Mouse (Mus musculus): ENCODE measurements around the gene Evx2. TPM values are rescaled to one million over a fixed set of nuclear protein-coding genes. Genes with fewer than 3 reads are reported as not detected.

The Evx2 gene
- polyA plus RNA-seq (2012; ENCODE audit: insufficient read depth, low replicate concordance), result not detected in 2 replicates

GRCm38 (mm10) chr2:74659507-74660005 is at the start of gene Evx2:
Gene Evx2 (minus strand): TSS chr2:74659557.
- Histone ChIP-seq H3K4me3 (replicated peaks) (peak within 1 kb of the TSS; percentile 66), H3K36me3 (replicated peaks; ENCODE audit: low read length) (no peaks in the 10 kb centered on the region), H3K4me1 (peaks cover 63% of the 10 kb centered on the region), H3K9me3 (peaks cover 8% of the 10 kb centered on the region; the same call in 1 of the 2 replicates), H3K27me3 (replicated peaks) (peaks cover 99% of the 10 kb centered on the region)
- TF ChIP-seq FLI1 (IDR thresholded peaks at IDR 0.05; ENCODE audit: low read length), result no peak
- no peak for TF ChIP-seq GATA1 (IDR thresholded peaks at IDR 0.05; ENCODE audit: borderline replicate concordance, low read length)

DNA sequence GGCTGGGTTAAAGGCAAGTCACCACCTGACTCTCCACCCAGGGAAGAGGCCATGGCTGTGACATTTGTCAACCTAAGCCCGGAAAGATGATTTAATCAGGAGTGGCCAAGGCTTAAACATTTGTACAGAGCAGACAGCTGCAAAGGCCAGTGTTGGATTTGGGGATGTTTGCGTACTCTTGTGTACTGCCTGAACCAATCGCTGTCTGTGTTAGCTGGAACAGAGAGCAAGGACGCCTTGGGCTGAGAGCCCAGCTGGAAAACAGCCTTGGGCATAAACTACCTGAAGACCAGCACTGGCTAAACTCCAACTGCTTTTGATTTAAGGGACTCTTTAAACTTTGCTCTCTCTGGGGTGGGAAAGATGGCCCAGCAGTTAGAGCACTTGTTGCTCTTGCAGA is 49.3 kb upstream of the Evx2 start:
- TF ChIP-seq FLI1 (IDR thresholded peaks at IDR 0.05; ENCODE audit: low read length), result no peak
- TF ChIP-seq GATA1 (IDR thresholded peaks at IDR 0.05; ENCODE audit: borderline replicate concordance, low read length), result no peak
- no peaks in the 10 kb centered on the region for H3K36me3 ChIP-seq (replicated peaks; ENCODE audit: low read length)
- H3K4me3 ChIP-seq (replicated peaks), result no peak overlapping the region
- H3K9me3 ChIP-seq, result no peaks in the 10 kb centered on the region
- peaks cover 27% of the 10 kb centered on the region for H3K4me1 ChIP-seq
- H3K27me3 ChIP-seq (replicated peaks), result peaks cover 96% of the 10 kb centered on the region

DNA sequence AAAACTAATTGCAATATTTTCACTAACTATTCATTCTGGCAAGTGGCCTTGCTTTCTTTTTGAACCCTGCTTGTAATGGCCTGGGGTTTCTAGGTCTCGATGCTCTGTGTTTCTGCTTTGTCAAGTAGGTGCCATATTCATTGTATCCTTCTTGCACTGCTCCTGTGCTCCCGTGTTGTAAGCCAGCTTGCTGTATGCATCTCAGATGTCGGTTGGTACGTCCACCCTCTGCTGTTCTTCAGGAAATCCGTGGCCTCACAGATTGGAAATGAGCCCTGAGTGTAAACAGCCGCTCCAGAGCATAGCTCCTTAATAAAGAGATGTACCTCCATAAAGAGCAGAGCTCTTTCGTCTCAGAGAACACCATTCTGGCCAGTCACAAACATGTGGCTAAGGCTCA is 48.2 kb upstream of the Evx2 start:
- Histone ChIP-seq H3K4me1 (peaks cover 27% of the 10 kb centered on the region), H3K4me3 (replicated peaks) (no peak overlapping the region), H3K27me3 (replicated peaks) (peaks cover 96% of the 10 kb centered on the region), H3K36me3 (replicated peaks; ENCODE audit: low read length) (no peaks in the 10 kb centered on the region), H3K9me3 (no peaks in the 10 kb centered on the region)
- no peak for TF ChIP-seq GATA1 (IDR thresholded peaks at IDR 0.05; ENCODE audit: borderline replicate concordance, low read length)
- TF ChIP-seq FLI1 (IDR thresholded peaks at IDR 0.05; ENCODE audit: low read length), result no peak

DNA sequence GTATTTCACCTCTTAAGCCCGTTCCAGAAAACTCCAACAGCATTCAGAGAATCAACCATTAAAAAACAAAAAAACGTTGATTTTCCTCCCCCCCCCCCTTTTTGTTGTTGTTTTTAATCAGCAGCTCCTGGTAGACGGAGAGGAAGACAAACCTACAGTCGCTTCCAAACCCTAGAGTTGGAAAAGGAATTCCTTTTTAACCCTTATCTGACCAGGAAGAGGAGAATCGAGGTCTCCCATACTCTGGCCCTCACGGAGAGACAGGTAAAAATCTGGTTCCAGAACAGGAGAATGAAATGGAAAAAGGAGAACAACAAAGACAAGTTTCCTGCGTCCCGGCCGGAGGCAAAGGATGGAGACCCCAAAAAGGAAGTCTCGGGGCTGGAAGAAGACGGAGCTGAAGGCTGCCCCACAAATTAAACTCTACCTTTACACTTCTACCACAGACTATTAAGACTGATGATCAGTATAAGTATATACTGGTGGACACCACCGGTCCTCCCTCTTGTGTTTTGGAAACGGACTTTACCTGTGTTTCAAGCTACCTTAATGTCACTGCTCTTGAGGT is 47.1 kb upstream of the Evx2 start:
- H3K27me3 ChIP-seq (replicated peaks), result peaks cover 93% of the 10 kb centered on the region
- H3K36me3 ChIP-seq (replicated peaks; ENCODE audit: low read length), result no peaks in the 10 kb centered on the region
- no peak overlapping the region for H3K4me3 ChIP-seq (replicated peaks)
- no peaks in the 10 kb centered on the region for H3K9me3 ChIP-seq
- H3K4me1 ChIP-seq, result peaks cover 18% of the 10 kb centered on the region
- no peak for TF ChIP-seq GATA1 (IDR thresholded peaks at IDR 0.05; ENCODE audit: borderline replicate concordance, low read length)
- TF ChIP-seq FLI1 (IDR thresholded peaks at IDR 0.05; ENCODE audit: low read length), result no peak

- H3K36me3 ChIP-seq (replicated peaks; ENCODE audit: low read length), result no peaks in the 10 kb centered on the region
- peaks cover 15% of the 10 kb centered on the region for H3K4me1 ChIP-seq
- peaks cover 95% of the 10 kb centered on the region for H3K27me3 ChIP-seq (replicated peaks)
- H3K9me3 ChIP-seq, result no peaks in the 10 kb centered on the region
- peak overlapping the region; percentile 88 for H3K4me3 ChIP-seq (replicated peaks)
- TF ChIP-seq FLI1 (IDR thresholded peaks at IDR 0.05; ENCODE audit: low read length) (no peak), GATA1 (IDR thresholded peaks at IDR 0.05; ENCODE audit: borderline replicate concordance, low read length) (no peak)
Observed at GRCm38 (mm10) chr2:74705467-74706089, 46.2 kb upstream of the Evx2 start.

- Histone ChIP-seq H3K9me3 (no peaks in the 10 kb centered on the region), H3K4me1 (peaks cover 15% of the 10 kb centered on the region), H3K36me3 (replicated peaks; ENCODE audit: low read length) (no peaks in the 10 kb centered on the region), H3K27me3 (replicated peaks) (peaks cover 95% of the 10 kb centered on the region), H3K4me3 (replicated peaks) (peak overlapping the region; percentile 88)
- TF ChIP-seq GATA1 (IDR thresholded peaks at IDR 0.05; ENCODE audit: borderline replicate concordance, low read length) (no peak), FLI1 (IDR thresholded peaks at IDR 0.05; ENCODE audit: low read length) (no peak)
Observed at GRCm38 (mm10) chr2:74704999-74705466, 45.7 kb upstream of the Evx2 start.

GRCm38 (mm10) chr2:74704393-74704998 is 45.1 kb upstream of the Evx2 start, which contains the start of gene Hoxd8:
Gene Hoxd8 (plus strand): TSS chr2:74704615.
- peak within 1 kb of the TSS; percentile 88 for H3K4me3 ChIP-seq (replicated peaks)
- H3K9me3 ChIP-seq, result no peaks in the 10 kb centered on the region
- H3K36me3 ChIP-seq (replicated peaks; ENCODE audit: low read length), result no peaks in the 10 kb centered on the region
- TF ChIP-seq GATA1 (IDR thresholded peaks at IDR 0.05; ENCODE audit: borderline replicate concordance, low read length), result no peak
- no peak for TF ChIP-seq FLI1 (IDR thresholded peaks at IDR 0.05; ENCODE audit: low read length)
- H3K27me3 ChIP-seq (replicated peaks), result peaks cover 95% of the 10 kb centered on the region
- H3K4me1 ChIP-seq, result peaks cover 15% of the 10 kb centered on the region

DNA sequence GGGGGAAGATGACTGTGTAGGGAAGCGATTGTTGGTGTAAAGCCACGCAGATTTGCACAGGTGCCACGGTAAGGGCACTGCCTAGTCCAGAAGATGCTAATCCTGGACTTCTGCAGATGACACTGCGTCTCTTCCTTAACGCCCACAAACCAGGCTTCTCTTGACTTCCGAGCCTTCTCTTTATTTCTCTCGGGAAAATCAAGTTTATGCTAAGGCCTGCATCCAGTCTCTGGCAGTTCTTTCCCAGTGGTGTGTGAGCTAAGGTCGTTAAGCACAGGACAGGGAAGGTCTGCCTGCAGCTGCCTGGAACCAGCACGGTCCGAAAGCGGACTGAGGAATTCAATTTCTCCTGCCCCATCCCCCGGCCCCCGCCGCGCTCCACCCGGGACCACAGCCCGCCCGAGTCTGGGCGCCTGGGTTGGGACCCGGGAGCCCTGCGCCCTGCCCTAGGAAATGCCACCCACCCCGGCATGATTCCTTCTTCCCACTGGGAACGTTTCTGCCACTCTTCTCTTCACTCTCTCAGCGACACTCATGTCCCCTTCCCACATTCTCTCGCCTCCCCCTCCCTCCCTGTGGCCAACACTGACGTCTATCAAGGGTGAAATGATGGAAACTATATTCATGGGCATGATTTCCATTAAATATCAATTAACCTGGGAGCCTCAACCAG is 44.5 kb upstream of the Evx2 start:
- no peak for TF ChIP-seq FLI1 (IDR thresholded peaks at IDR 0.05; ENCODE audit: low read length)
- H3K27me3 ChIP-seq (replicated peaks), result peaks cover 95% of the 10 kb centered on the region

DNA sequence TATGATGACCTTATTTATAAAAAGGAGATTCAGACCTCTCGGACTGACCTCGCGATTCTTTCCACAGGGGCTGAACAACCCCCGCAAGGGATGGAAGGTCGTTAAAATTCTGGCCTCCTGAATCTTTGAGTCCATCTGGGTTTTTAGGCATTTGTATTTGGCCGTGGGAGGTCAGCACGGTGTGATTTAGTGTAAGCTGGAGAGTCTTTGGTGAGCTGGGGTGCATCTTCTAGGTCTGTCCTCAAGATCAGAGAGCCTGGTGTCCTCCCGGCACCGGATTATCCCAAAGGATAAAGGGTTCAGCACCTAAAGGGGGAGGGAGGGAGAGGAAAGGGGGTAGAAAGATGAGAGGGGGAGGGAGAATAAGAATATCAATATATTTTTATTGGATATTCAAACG is 44.0 kb upstream of the Evx2 start:
- H3K27me3 ChIP-seq (replicated peaks), result peaks cover 95% of the 10 kb centered on the region
- H3K9me3 ChIP-seq, result no peaks in the 10 kb centered on the region
- H3K4me3 ChIP-seq (replicated peaks), result no peak overlapping the region
- no peak for TF ChIP-seq FLI1 (IDR thresholded peaks at IDR 0.05; ENCODE audit: low read length)
- TF ChIP-seq GATA1 (IDR thresholded peaks at IDR 0.05; ENCODE audit: borderline replicate concordance, low read length), result no peak
- H3K4me1 ChIP-seq, result peaks cover 17% of the 10 kb centered on the region
- no peaks in the 10 kb centered on the region for H3K36me3 ChIP-seq (replicated peaks; ENCODE audit: low read length)

More for the DNA sequence above, 44.5 kb upstream of the Evx2 start:
- peaks cover 15% of the 10 kb centered on the region for H3K4me1 ChIP-seq
- no peaks in the 10 kb centered on the region for H3K9me3 ChIP-seq
- no peaks in the 10 kb centered on the region for H3K36me3 ChIP-seq (replicated peaks; ENCODE audit: low read length)
- no peak overlapping the region for H3K4me3 ChIP-seq (replicated peaks)
